Mouse (Mus musculus): Measurements from ENCODE around the gene Cgrrf1. TPM values are rescaled to one million over a fixed set of nuclear protein-coding genes. Genes with fewer than 3 reads are reported as not detected.
A peak's percentile ranks its signal among the peaks of the same experiment; 100 is the strongest.

The Cgrrf1 gene
- polyA plus RNA-seq, 1 experiment from 2014 or later, result 17.9 TPM

GRCm38 (mm10) chr14:46883068-46883870 is 51.3 kb downstream of the Cgrrf1 start:
- peak overlapping the region; percentile 77 for H3K4me3 ChIP-seq
- H3K36me3 ChIP-seq (replicated peaks), result no peaks in the 10 kb centered on the region
- WGBS, result under 1% methylated on average over 62 of the region's 70 CpGs
- ATAC-seq (replicated peaks), result peak; percentile 26
- H3K4me1 ChIP-seq, result peaks cover 32% of the 10 kb centered on the region
- H3K9me3 ChIP-seq, result no peaks in the 10 kb centered on the region
- H3K27ac ChIP-seq, result peak overlapping the region; percentile 64
- H3K4me2 ChIP-seq, result peak overlapping the region; percentile 99
- peak overlapping the region; percentile 65 for H3K9ac ChIP-seq
- peaks cover 3% of the 10 kb centered on the region; the same call in 1 of the 2 replicates for H3K27me3 ChIP-seq (replicated peaks)

- Histone ChIP-seq H3K4me1 (peaks cover 32% of the 10 kb centered on the region), H3K9ac (peak overlapping the region; percentile 69), H3K27ac (peak overlapping the region; percentile 85), H3K4me2 (peak overlapping the region; percentile 99), H3K9me3 (no peaks in the 10 kb centered on the region), H3K4me3 (peak overlapping the region; percentile 77), H3K27me3 (replicated peaks) (peaks cover 3% of the 10 kb centered on the region; the same call in 1 of the 2 replicates), H3K36me3 (replicated peaks) (no peaks in the 10 kb centered on the region)
- WGBS, result 0% methylated on average over 29 of the region's 29 CpGs
- peak; percentile 18 for ATAC-seq (replicated peaks)
Observed at GRCm38 (mm10) chr14:46883871-46884441, 52.0 kb downstream of the Cgrrf1 start.

DNA sequence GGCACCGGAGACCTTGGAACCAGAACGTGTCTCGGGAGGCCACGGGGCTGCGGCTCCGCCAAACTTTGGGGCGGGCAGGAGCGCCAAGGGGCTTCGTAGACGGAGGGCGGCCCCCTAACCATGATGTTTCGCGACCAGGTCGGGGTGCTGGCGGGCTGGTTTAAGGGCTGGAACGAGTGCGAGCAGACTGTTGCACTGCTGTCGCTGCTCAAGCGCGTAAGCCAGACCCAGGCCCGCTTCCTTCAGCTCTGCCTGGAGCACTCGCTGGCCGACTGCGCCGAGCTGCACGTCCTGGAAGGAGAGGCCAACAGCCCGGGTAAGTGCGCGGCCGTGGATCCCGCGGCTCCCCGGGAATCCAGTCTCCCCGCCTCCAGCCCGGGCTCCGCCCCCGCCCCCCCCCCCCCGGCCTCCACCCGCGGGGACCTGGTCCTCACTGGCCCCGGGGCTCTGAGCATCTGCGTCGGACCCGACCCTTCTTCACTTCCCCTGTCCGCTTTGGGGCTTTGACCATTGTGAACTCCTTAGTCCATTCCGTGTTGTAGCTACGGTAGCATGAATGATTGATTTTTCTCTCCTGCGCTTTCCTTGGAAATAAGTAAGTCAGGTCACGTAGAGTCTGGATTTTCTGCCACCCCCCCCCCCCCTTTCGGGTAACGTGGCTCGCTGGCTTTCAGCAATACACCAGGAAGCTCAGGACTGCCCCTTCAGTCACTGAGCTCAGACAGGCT is 52.9 kb downstream of the Cgrrf1 start:
- peak overlapping the region; percentile 99 for H3K4me2 ChIP-seq
- peak; percentile 73 for ATAC-seq (replicated peaks)
- H3K9ac ChIP-seq, result peak overlapping the region; percentile 69
- H3K36me3 ChIP-seq (replicated peaks), result no peaks in the 10 kb centered on the region
- WGBS, result 0% methylated on average over 46 of the region's 52 CpGs
- peaks cover under 1% of the 10 kb centered on the region; the same call in 1 of the 2 replicates for H3K27me3 ChIP-seq (replicated peaks)
- peaks cover 32% of the 10 kb centered on the region for H3K4me1 ChIP-seq
- peak overlapping the region; percentile 77 for H3K4me3 ChIP-seq
- no peaks in the 10 kb centered on the region for H3K9me3 ChIP-seq
- H3K27ac ChIP-seq, result peak overlapping the region; percentile 85

DNA sequence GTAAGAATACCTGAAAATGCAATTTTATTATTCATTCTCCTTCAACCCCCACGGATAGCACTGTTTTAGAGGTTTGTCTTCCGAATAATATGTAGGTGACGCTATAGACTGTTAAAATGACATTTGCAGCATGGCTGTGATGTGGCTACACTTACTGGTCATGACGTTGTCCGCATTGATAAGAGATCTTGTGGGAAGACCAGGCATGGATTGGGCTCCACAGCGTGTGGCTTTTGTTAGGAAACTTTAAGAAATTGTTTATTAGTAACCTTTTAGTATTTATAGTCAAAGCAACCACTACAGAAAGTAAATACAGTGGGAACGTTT is 53.5 kb downstream of the Cgrrf1 start:
- no peaks in the 10 kb centered on the region for H3K9me3 ChIP-seq
- peak overlapping the region; percentile 69; the same call in 1 of the 2 replicates for H3K9ac ChIP-seq
- peak overlapping the region; percentile 85 for H3K27ac ChIP-seq
- 1% methylated on average over 7 of the region's 7 CpGs for WGBS
- peaks cover 32% of the 10 kb centered on the region for H3K4me1 ChIP-seq
- no peaks in the 10 kb centered on the region for H3K36me3 ChIP-seq (replicated peaks)
- no peak for ATAC-seq (replicated peaks)
- peak overlapping the region; percentile 99 for H3K4me2 ChIP-seq
- no peaks in the 10 kb centered on the region for H3K27me3 ChIP-seq (replicated peaks)
- H3K4me3 ChIP-seq, result peak overlapping the region; percentile 77

DNA sequence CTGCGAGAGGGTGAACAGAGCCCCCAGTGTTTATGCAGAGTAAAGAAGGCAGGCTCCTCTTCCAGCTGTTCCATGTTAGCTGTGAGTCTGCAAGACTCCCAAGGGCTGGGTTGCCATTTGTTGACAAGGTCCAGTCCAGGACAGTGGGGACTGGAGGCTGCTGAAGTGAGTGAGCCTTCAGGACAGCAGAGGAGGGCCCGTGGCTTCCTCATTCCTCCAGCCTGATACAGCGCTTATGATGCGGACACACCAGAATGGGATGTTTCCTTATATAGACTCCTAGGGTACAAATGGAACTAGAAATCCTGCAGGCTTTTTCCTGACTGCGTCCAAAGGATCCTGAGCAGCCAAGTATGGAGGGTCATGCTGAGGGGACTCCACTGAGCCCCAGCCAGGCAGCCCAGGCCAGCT is 54.0 kb downstream of the Cgrrf1 start:
- H3K9me3 ChIP-seq, result no peaks in the 10 kb centered on the region
- 29% methylated on average over 5 of the region's 5 CpGs for WGBS
- H3K27me3 ChIP-seq (replicated peaks), result no peaks in the 10 kb centered on the region
- peak overlapping the region; percentile 85 for H3K27ac ChIP-seq
- peak overlapping the region; percentile 99 for H3K4me2 ChIP-seq
- H3K4me1 ChIP-seq, result peaks cover 32% of the 10 kb centered on the region
- H3K36me3 ChIP-seq (replicated peaks), result no peaks in the 10 kb centered on the region
- peak overlapping the region; percentile 77 for H3K4me3 ChIP-seq
- ATAC-seq (replicated peaks), result 0 out of 2 replicates have a peak, but pooled peaks have one; percentile 15
- H3K9ac ChIP-seq, result peak overlapping the region; percentile 13; the same call in 1 of the 2 replicates

- H3K4me1 ChIP-seq, result peaks cover 13% of the 10 kb centered on the region; the same call in 1 of the 2 replicates
- H3K9me3 ChIP-seq, result no peaks in the 10 kb centered on the region
- H3K9ac ChIP-seq, result no peak overlapping the region
- no peaks in the 10 kb centered on the region for H3K27me3 ChIP-seq (replicated peaks)
- H3K4me2 ChIP-seq, result no peak overlapping the region
- H3K4me3 ChIP-seq, result no peak overlapping the region
- H3K36me3 ChIP-seq (replicated peaks), result no peaks in the 10 kb centered on the region
- H3K27ac ChIP-seq, result no peak overlapping the region
- ATAC-seq (replicated peaks), result no peak
- WGBS, result 95% methylated on average over 4 of the region's 4 CpGs
Observed at GRCm38 (mm10) chr14:46889096-46889495, 57.2 kb downstream of the Cgrrf1 start.

- Histone ChIP-seq H3K9me3 (no peaks in the 10 kb centered on the region), H3K9ac (no peak overlapping the region), H3K4me3 (no peak overlapping the region), H3K27ac (no peak overlapping the region), H3K36me3 (replicated peaks) (no peaks in the 10 kb centered on the region), H3K4me2 (no peak overlapping the region), H3K27me3 (replicated peaks) (no peaks in the 10 kb centered on the region), H3K4me1 (no peaks in the 10 kb centered on the region)
- 94% methylated on average over 10 of the region's 10 CpGs for WGBS
- no peak for ATAC-seq (replicated peaks)
Observed at GRCm38 (mm10) chr14:46893961-46894360, 62.0 kb downstream of the Cgrrf1 start.

- Histone ChIP-seq H3K4me2 (no peak overlapping the region), H3K36me3 (replicated peaks) (no peaks in the 10 kb centered on the region), H3K9ac (no peak overlapping the region), H3K4me1 (no peaks in the 10 kb centered on the region), H3K27me3 (replicated peaks) (no peaks in the 10 kb centered on the region), H3K27ac (no peak overlapping the region), H3K9me3 (no peaks in the 10 kb centered on the region), H3K4me3 (no peak overlapping the region)
- WGBS, result 87% methylated on average over 5 of the region's 5 CpGs
- no peak for ATAC-seq (replicated peaks)
Observed at GRCm38 (mm10) chr14:46897953-46898352, 66.0 kb downstream of the Cgrrf1 start.

- no peak overlapping the region for H3K4me2 ChIP-seq
- no peak overlapping the region for H3K9ac ChIP-seq
- no peaks in the 10 kb centered on the region for H3K36me3 ChIP-seq (replicated peaks)
- no peak overlapping the region for H3K27ac ChIP-seq
- ATAC-seq (replicated peaks), result no peak
- H3K4me3 ChIP-seq, result no peak overlapping the region
- 62% methylated on average over 3 of the region's 3 CpGs for WGBS
- no peaks in the 10 kb centered on the region for H3K9me3 ChIP-seq
- H3K4me1 ChIP-seq, result no peaks in the 10 kb centered on the region
- H3K27me3 ChIP-seq (replicated peaks), result no peaks in the 10 kb centered on the region
Observed at GRCm38 (mm10) chr14:46898626-46899025, 66.7 kb downstream of the Cgrrf1 start.

DNA sequence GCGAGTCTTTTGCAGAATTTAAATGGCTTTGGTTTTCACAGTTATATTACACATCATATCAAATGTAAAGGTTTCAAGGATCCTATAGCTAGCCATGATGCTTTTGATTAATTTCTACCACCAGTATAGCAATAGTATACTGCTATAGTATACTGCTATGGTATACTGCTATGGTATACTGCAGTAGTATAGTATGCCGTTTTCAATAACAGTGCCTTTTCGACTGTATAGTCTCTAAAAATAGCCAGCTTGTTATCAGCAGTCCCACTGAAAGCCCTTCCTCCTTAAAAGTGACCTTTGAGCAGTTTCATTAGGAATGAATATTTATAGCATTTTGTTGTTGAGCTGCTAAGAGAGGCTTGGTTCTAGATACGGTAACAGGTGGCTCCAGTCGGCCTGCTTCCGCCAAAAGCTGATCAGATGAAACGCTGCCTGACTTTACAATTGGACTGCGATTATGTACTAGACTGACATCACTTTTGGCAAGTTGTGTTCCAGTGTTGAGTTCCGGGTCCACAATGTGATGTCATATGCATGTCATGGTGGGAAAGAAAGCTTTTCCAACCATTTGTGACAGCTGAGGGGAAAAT is 70.7 kb downstream of the Cgrrf1 start:
- H3K4me3 ChIP-seq, result no peak overlapping the region
- no peaks in the 10 kb centered on the region for H3K27me3 ChIP-seq (replicated peaks)
- ATAC-seq (replicated peaks), result no peak
- H3K9me3 ChIP-seq, result no peaks in the 10 kb centered on the region
- 91% methylated on average over 9 of the region's 9 CpGs for WGBS
- H3K4me1 ChIP-seq, result no peaks in the 10 kb centered on the region
- H3K36me3 ChIP-seq (replicated peaks), result no peaks in the 10 kb centered on the region
- H3K27ac ChIP-seq, result no peak overlapping the region
- H3K4me2 ChIP-seq, result no peak overlapping the region
- H3K9ac ChIP-seq, result no peak overlapping the region

Measured in midbrain, embryonic 15.5 days (tissue).